Mouse (Mus musculus) embryo, embryonic 11.5 days (tissue): ENCODE data around the gene Smim24.

ENCODE experiments used
- DNase-seq: peaks from one replicate; pipeline ENCODE4 v3.0.0-alpha.2; 2012; ENCODE audit warnings: low read depth, low spot score

Gene Smim24

DNA sequence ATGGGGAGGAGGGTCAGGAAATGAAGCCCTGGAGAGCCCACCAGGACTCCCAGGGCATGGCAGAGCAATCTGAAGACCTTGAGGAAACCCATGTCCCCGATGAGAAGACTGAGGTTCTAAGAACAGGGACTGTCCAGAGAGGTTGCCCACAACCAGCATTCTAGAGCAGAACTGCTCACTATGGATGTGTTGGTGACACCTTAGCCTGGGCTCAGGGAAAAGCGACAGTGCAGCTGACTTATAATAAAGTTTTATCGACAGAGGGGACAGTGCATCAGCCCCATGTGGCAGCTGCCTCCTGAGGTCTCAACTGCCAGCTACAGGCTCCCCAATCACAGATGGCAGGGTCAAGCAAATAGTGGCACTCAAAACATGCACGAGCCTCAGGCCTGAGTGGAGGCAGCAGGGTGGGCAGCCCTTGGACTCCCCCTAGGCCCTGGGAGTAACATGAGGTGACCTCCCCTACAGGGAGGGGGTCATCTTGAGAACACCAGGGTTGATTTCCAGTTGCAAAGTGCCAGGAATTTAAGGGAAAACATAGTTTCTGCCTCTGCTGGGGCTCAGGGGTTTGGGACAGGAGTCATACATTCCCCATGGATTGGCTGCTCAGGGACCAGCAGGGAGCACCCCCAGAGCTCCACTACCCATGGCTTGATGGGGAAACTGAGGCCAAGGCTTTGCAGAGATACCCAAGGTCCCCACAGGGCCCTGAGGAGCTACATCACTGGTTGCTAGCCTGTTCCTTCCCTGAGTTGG is 28.4 kb downstream of the Smim24 start:
- DNase-seq, result no peak

GRCm38 (mm10) chr10:81421797-81422100 is 28.9 kb downstream of the Smim24 start:
- DNase-seq, result no peak

GRCm38 (mm10) chr10:81422191-81422590 is 29.3 kb downstream of the Smim24 start:
- no peak for DNase-seq

DNA sequence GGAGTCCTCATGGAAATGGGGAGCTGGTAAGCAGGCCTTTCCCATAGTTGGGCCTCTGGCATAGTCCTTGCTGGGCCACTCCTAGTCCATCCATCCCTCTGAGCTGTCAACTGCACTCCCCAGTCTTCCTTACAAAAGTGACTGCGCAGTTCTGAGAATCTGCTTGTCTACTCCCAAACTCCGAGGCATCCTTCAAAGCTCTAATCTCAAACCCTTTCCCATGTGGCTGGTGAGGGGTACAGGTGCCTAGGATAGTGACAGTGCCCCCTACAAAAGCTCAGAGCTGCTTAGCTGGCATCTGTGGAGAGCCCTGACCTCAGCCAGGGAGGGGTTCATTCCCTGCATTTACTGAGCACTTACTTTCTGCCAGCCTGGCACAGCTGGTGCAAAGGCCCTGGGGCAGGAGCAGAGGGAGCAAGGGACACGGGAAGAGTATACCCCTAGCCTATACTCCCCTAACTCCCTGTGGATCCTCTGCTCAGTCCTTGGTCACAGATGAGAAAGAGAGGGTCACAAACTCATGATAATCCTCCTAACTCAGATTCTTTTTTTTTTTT is 29.9 kb downstream of the Smim24 start:
- no peak for DNase-seq

GRCm38 (mm10) chr10:81423476-81424245 is 30.8 kb downstream of the Smim24 start:
- DNase-seq, result no peak

GRCm38 (mm10) chr10:81424246-81425051 is 31.6 kb downstream of the Smim24 start:
- no peak for DNase-seq

GRCm38 (mm10) chr10:81425236-81425850 is 32.5 kb downstream of the Smim24 start:
- no peak for DNase-seq

- DNase-seq, result no peak
Observed at GRCm38 (mm10) chr10:81426081-81426671, 33.3 kb downstream of the Smim24 start.

- DNase-seq, result no peak
Observed at GRCm38 (mm10) chr10:81426897-81427296, 34.0 kb downstream of the Smim24 start.

DNA sequence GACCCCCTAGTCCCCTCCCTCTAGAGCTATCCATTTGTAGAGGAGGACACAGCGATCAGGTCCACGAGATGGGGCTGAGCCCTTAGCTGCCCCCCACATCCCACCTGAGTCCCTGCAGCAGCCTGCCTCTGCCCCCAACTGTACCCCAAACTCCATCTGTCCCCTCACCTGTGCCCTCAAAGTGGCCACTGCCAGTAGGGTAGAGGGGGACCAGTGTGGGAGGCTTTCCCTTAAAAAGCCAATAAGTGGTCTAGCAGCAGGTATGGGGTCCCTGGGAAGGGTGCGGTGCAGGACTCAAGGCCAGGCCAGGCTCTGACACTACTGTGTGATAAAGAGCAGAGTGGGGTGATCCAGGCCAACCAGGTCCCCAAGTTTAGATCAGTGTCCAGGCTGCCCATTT is 34.5 kb downstream of the Smim24 start:
- no peak for DNase-seq

DNA sequence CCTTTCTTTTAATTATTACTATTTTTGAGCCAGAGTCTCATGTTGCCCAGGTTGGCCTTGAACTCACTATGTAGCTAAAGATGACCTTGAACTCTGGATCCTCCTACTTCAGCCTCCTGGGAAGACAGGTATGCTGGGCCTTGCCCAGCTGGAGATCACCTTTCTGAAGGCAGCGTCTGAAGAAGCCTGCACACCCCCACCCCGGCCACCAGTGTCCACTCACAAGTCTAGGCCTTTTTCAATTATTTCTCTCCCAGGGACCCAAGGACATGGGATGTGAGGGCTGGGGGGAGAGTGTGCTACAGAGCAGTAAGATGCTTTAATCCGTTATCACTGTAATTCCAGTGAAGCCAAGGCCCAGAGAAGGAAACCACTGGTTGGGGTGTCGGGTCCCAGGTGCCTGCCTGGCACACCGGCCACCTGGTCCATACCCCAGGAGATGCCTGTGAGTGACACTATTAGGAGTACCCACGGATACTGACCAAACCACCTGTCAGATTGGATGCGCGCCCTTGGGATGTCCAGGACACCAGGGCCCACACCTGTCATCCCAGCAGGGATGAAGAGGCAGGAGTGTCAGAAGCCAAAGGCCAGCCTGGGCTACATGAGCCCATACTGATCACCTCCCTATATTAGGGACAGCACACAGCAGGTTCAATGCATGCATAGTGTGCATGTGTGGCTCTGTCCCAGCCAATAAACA is 35.1 kb downstream of the Smim24 start:
- no peak for DNase-seq

- DNase-seq, result no peak
Observed at GRCm38 (mm10) chr10:81428507-81428870, 35.6 kb downstream of the Smim24 start.

DNA sequence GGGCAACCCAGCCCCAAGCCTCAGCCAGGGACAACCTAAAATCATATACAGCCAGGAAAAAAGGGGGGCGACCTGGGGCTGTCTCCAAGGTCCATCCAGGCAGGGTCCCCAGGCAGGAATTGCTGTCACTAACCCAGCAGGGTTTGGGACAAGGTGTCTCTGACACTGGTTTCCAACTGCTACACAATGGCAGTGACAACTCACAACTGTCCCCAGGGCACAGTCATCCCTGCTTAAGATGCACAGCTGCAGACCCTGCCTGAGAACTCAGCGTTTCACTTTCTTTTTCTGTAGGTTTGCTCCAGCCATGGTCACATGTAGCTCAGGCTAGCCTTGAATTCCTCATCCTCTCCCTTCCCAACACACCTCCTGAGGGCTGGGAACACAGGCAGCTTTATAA is 36.2 kb downstream of the Smim24 start:
- no peak for DNase-seq

- no peak for DNase-seq
Observed at GRCm38 (mm10) chr10:81429605-81430061, 36.8 kb downstream of the Smim24 start.

DNA sequence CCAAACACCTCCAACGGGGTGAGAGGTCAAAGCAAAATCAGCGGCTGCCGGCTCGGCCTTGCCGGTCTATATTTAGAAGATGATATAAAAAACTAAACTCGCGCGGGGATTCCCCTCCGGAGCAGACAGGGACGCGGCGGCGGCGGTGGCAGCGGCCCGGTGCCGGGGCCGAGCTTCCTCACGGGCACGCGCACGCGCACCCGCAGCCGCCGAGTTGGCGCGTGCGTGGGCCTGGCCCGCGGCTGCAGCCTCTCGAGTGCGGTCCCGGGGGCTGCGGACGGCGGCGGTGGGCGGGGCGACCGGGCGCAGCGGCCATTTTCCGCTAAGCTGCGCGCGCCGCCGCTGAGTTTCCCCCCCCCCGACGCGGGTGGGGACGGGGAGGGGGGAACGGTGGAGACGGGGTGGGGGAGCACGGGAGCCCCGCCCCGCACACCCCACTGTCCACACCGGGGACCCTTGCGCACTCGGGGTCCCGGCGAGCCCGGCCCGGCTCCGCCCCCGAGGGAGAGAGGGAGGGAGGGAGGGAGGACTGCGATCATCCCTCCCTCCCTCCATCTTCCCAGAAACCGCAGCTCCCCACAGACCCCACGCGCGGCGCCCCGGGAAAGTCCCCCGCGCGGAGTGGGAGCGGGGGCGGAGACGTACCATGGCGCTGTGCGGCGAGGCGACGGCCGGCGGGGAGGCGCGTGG is 37.4 kb downstream of the Smim24 start:
- DNase-seq, result no peak

GRCm38 (mm10) chr10:81430831-81431525 is 38.1 kb downstream of the Smim24 start:
- no peak for DNase-seq

DNA sequence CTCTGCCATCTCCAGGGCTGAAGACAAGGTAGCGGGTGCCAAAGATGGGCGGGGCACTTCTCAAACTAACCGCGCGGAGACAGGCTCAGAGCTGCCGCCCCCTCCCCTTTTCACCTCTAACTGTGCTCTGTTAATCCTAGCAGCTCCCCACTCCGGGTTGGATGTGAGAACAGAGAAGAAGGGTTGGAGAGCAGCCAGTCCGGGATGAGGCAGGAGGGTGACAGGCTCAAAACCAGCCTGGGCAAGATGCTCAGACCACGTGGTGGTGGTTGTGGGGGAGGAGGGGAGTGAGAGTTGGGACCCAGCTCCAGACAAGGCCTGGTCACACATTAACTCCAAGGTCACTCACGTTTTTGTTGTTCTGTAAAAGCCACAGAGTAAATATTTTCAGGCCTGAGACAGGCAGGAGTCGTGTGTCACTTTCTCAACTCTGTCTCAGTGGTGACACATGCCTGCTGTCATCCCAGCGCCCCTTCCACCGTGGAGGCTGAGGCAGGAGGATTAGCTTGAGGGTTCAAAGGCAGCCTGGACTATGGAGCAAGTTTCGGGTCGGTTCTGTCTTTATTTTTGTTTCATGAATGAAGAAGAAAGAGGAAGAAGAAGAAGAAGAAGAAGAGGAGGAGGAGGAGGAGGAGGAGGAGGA is 38.8 kb downstream of the Smim24 start:
- DNase-seq, result no peak

- no peak for DNase-seq
Observed at GRCm38 (mm10) chr10:81432169-81432867, 39.5 kb downstream of the Smim24 start.
